Mouse (Mus musculus) megakaryocyte, embryonic 14.5 days (primary cell): ENCODE results near the gene Prkar2b. TPM values are rescaled to one million over a fixed set of nuclear protein-coding genes. Genes with fewer than 3 reads are reported as not detected.

Experiments
- H3K27me3 ChIP-seq: replicated peaks from 2 replicates; pipeline ENCODE3; 2012; ENCODE audit warnings: inconsistent platforms
- H3K36me3 ChIP-seq: replicated peaks from 2 replicates; pipeline ENCODE3; 2012; ENCODE audit warnings: low read length, inconsistent platforms, mixed read lengths
- H3K4me1 ChIP-seq: 2 replicates; pipeline ENCODE4 v1.6.1; 2012; ENCODE audit warnings: inconsistent platforms
- H3K4me3 ChIP-seq: replicated peaks from 2 replicates; pipeline ENCODE3; 2012; ENCODE audit warnings: moderate library complexity, mild to moderate bottlenecking, inconsistent platforms
- H3K9me3 ChIP-seq: 2 replicates; pipeline ENCODE4 v1.6.1; 2012; ENCODE audit warnings: inconsistent platforms
- FLI1 ChIP-seq: IDR thresholded peaks from 2 replicates; pipeline ENCODE4 v1.6.1; 2012; ENCODE audit warnings: low read length, inconsistent platforms, mixed read lengths
- GATA1 ChIP-seq: IDR thresholded peaks from 3 replicates; pipeline ENCODE4 v1.6.1; 2012; ENCODE audit warnings: mixed read lengths, low read length, inconsistent platforms, borderline replicate concordance
- polyA plus RNA-seq: library from polyadenylated mRNA; stranded (reverse); fragments of >175 nt; gene quantifications from 2 replicates; pipeline ENCODE4 v1.2.3, GENCODE M21; 2012; ENCODE audit warnings: low replicate concordance; ENCODE audit not compliant: insufficient read depth

Prkar2b gene
- polyA plus RNA-seq, 1 experiment = 158 TPM

- Histone ChIP-seq H3K9me3 (no peaks in the 10 kb centered on the region), H3K27me3 (no peaks in the 10 kb centered on the region), H3K36me3 (peaks cover 44% of the 10 kb centered on the region), H3K4me1 (peaks cover 56% of the 10 kb centered on the region), H3K4me3 (peak overlapping the region; percentile 99)
- no peak for TF ChIP-seq GATA1
Measured at GRCm38 (mm10) chr12:32060247-32061089, 628 bp downstream of the Prkar2b start.

- H3K4me3 ChIP-seq = peak overlapping the region; percentile 99
- no peak for TF ChIP-seq FLI1
- no peak for TF ChIP-seq GATA1
- H3K36me3 ChIP-seq = peaks cover 51% of the 10 kb centered on the region
- H3K4me1 ChIP-seq = peaks cover 60% of the 10 kb centered on the region
- no peaks in the 10 kb centered on the region for H3K27me3 ChIP-seq
- no peaks in the 10 kb centered on the region for H3K9me3 ChIP-seq
Measured at GRCm38 (mm10) chr12:32059707-32060106, 1.4 kb downstream of the Prkar2b start.

GRCm38 (mm10) chr12:32059135-32059534 lies 2.0 kb downstream of the Prkar2b start:
- no peak for TF ChIP-seq GATA1
- no peak for TF ChIP-seq FLI1
- peaks cover 54% of the 10 kb centered on the region for H3K36me3 ChIP-seq
- no peaks in the 10 kb centered on the region for H3K9me3 ChIP-seq
- H3K4me3 ChIP-seq = peak overlapping the region; percentile 99
- peaks cover 62% of the 10 kb centered on the region for H3K4me1 ChIP-seq
- no peaks in the 10 kb centered on the region for H3K27me3 ChIP-seq

- no peak for TF ChIP-seq FLI1
- TF ChIP-seq GATA1 = no peak
- H3K27me3 ChIP-seq = no peaks in the 10 kb centered on the region
- peaks cover 61% of the 10 kb centered on the region for H3K4me1 ChIP-seq
- H3K36me3 ChIP-seq = peaks cover 66% of the 10 kb centered on the region
- H3K4me3 ChIP-seq = peak overlapping the region; percentile 99
- no peaks in the 10 kb centered on the region for H3K9me3 ChIP-seq
Measured at GRCm38 (mm10) chr12:32057461-32058199, 3.5 kb downstream of the Prkar2b start.

GRCm38 (mm10) chr12:32055797-32056196 lies 5.3 kb downstream of the Prkar2b start:
- Histone ChIP-seq H3K4me1 (peaks cover 68% of the 10 kb centered on the region), H3K27me3 (no peaks in the 10 kb centered on the region), H3K9me3 (no peaks in the 10 kb centered on the region), H3K36me3 (peaks cover 79% of the 10 kb centered on the region), H3K4me3 (peak overlapping the region; percentile 99)
- TF ChIP-seq GATA1 (no peak), FLI1 (no peak)

- peak overlapping the region; percentile 86 for H3K4me3 ChIP-seq
- H3K27me3 ChIP-seq = no peaks in the 10 kb centered on the region
- TF ChIP-seq FLI1 (no peak), GATA1 (no peak)
- H3K36me3 ChIP-seq = peaks cover 77% of the 10 kb centered on the region
- peaks cover 78% of the 10 kb centered on the region for H3K4me1 ChIP-seq
- H3K9me3 ChIP-seq = no peaks in the 10 kb centered on the region
Measured at GRCm38 (mm10) chr12:32054476-32055166, 6.5 kb downstream of the Prkar2b start.

GRCm38 (mm10) chr12:32053637-32054366 lies 7.3 kb downstream of the Prkar2b start:
- Histone ChIP-seq H3K36me3 (peaks cover 72% of the 10 kb centered on the region), H3K4me1 (peaks cover 83% of the 10 kb centered on the region), H3K4me3 (peak overlapping the region; percentile 84), H3K9me3 (no peaks in the 10 kb centered on the region), H3K27me3 (no peaks in the 10 kb centered on the region)
- TF ChIP-seq FLI1 = no peak
- TF ChIP-seq GATA1 = no peak

- H3K27me3 ChIP-seq = no peaks in the 10 kb centered on the region
- peaks cover 90% of the 10 kb centered on the region for H3K4me1 ChIP-seq
- H3K9me3 ChIP-seq = no peaks in the 10 kb centered on the region
- H3K36me3 ChIP-seq = peaks cover 72% of the 10 kb centered on the region
- TF ChIP-seq GATA1 (no peak), FLI1 (no peak)
- H3K4me3 ChIP-seq = no peak overlapping the region
Measured at GRCm38 (mm10) chr12:32052882-32053281, 8.2 kb downstream of the Prkar2b start.

GRCm38 (mm10) chr12:32050165-32050564 lies 10.9 kb downstream of the Prkar2b start:
- Histone ChIP-seq H3K4me3 (peak overlapping the region; percentile 78), H3K36me3 (peaks cover 71% of the 10 kb centered on the region), H3K4me1 (peaks cover 91% of the 10 kb centered on the region), H3K27me3 (no peaks in the 10 kb centered on the region), H3K9me3 (no peaks in the 10 kb centered on the region)
- TF ChIP-seq GATA1 (peak; percentile 42; the same call in 1 of the 3 replicates), FLI1 (no peak)
